Mouse (Mus musculus) liver, embryonic 11.5 days (tissue): ENCODE measurements around the gene Bcl2a1a. TPM values are rescaled to one million over a fixed set of nuclear protein-coding genes. Genes with fewer than 3 reads are reported as not detected.
"Not testable (repeated sequence)": the region's sequence is repeated elsewhere in the genome, so short reads cannot be mapped to it uniquely, and the experiment has no call there.

ENCODE experiments used
- ATAC-seq: fragments of 200-750 bp; cut with Nextera tagmentation; replicated peaks from 2 replicates; pipeline ENCODE4 v1.8.0; 2017; ENCODE audit warnings: moderate number of reproducible peaks, mild to moderate bottlenecking, moderate TSS enrichment, moderate library complexity; ENCODE audit not compliant: low FRiP score
- DNase-seq: peaks from one replicate; pipeline ENCODE4 v3.0.0-alpha.2; 2017; ENCODE audit warnings: low spot score
- H3K27ac ChIP-seq: fragments of 300-500 bp; sonication (generic); 2 replicates; pipeline ENCODE4 v1.5.1; 2014; ENCODE audit warnings: mild to moderate bottlenecking, low read depth, low read length, control low read depth
- H3K27me3 ChIP-seq: fragments of 300-500 bp; sonication (generic); replicated peaks from 2 replicates; pipeline ENCODE4 v1.6.1; 2014; ENCODE audit warnings: low read length, mixed read lengths; ENCODE audit not compliant: control insufficient read depth, insufficient read depth
- H3K36me3 ChIP-seq: fragments of 300-500 bp; sonication (generic); 2 replicates; pipeline ENCODE4 v1.6.1; 2014; ENCODE audit warnings: mild to moderate bottlenecking, low read length, moderate library complexity, mixed read lengths; ENCODE audit not compliant: control insufficient read depth, insufficient read depth
- H3K4me1 ChIP-seq: fragments of 300-500 bp; sonication (generic); replicated peaks from 2 replicates; pipeline ENCODE4 v1.6.1; 2014; ENCODE audit warnings: low read length, mixed read lengths; ENCODE audit not compliant: control insufficient read depth, insufficient read depth
- H3K4me2 ChIP-seq: fragments of 300-500 bp; sonication (generic); 2 replicates; pipeline ENCODE4 v1.6.1; 2014; ENCODE audit warnings: mild to moderate bottlenecking, control low read depth, moderate library complexity
- H3K4me3 ChIP-seq: fragments of 300-500 bp; sonication (generic); 2 replicates; pipeline ENCODE4 v1.5.1; 2014; ENCODE audit warnings: low read depth, low read length, control low read depth
- H3K9ac ChIP-seq: fragments of 300-500 bp; sonication (generic); 2 replicates; pipeline ENCODE4 v1.6.1; 2014; ENCODE audit warnings: low read depth, low read length, control low read depth
- H3K9me3 ChIP-seq: fragments of 300-500 bp; sonication (generic); 2 replicates; pipeline ENCODE4 v1.6.1; 2016; ENCODE audit warnings: low read length, inconsistent platforms, mixed read lengths; ENCODE audit not compliant: control insufficient read depth
- WGBS: fragments of 180-500 bp; shearing (Covaris S2); extraction: QIAGEN DNeasy Blood & Tissue Kit; methylation state at CpG from one replicate; pipeline ENCODE4 v1.1.7; 2014; 5-methylcytosine and 5-hydroxymethylcytosine counted together
- polyA plus RNA-seq: library from polyadenylated mRNA; unstranded; fragments of >200 nt; fragmentation: Nextera tagmentation; extraction: Ambion mirVana; gene quantifications from 2 replicates; pipeline ENCODE4 v1.2.1, GENCODE M21; 2014

Bcl2a1a gene
- polyA plus RNA-seq = not detected in 2 replicates

GRCm38 (mm10) chr9:88956670-88957153 lies at the start of gene Bcl2a1a:
Bcl2a1a (plus strand) TSS chr9:88956900.
- H3K27me3 ChIP-seq, H3K9ac ChIP-seq, H3K27ac ChIP-seq, H3K4me1 ChIP-seq, ATAC-seq, H3K4me2 ChIP-seq, H3K4me3 ChIP-seq, DNase-seq, H3K9me3 ChIP-seq, H3K36me3 ChIP-seq: not testable (repeated sequence)
- 77% methylated on average over 5 of the region's 5 CpGs for WGBS

GRCm38 (mm10) chr9:88916576-88916975 lies 40.1 kb upstream of the Bcl2a1a start:
- not testable (repeated sequence) for H3K9me3 ChIP-seq, H3K27me3 ChIP-seq, H3K9ac ChIP-seq, DNase-seq, H3K4me3 ChIP-seq, H3K27ac ChIP-seq, ATAC-seq, H3K4me1 ChIP-seq, H3K4me2 ChIP-seq, H3K36me3 ChIP-seq
- 70% methylated on average over 4 of the region's 5 CpGs for WGBS

GRCm38 (mm10) chr9:88938312-88938711 lies 18.4 kb upstream of the Bcl2a1a start:
- H3K4me2 ChIP-seq, ATAC-seq, H3K36me3 ChIP-seq, H3K4me1 ChIP-seq, DNase-seq, H3K27me3 ChIP-seq, H3K9me3 ChIP-seq, H3K9ac ChIP-seq, H3K4me3 ChIP-seq, H3K27ac ChIP-seq: not testable (repeated sequence)
- WGBS = 4% methylated on average over 1 of the region's 3 CpGs

DNA sequence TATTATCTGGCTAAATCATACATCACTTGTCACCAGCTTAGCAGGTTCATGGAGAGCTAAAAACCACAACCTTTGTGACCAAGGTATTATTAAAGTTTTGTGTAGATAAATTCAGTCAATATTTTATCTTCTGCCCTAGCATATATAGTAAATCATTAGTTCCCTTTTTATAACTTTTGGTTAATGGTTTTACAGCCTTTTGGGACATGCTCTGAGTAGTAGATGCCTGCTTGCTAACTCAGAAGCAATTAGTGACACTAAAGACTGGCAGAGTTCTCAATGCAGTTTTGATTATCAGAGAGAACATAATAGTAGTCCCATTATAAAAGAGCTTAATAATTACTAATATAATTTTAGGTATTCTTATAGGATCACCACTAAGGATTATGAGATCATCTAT lies 5.2 kb upstream of the Bcl2a1a start:
- H3K27ac ChIP-seq, DNase-seq, H3K4me1 ChIP-seq, H3K4me2 ChIP-seq, ATAC-seq, H3K36me3 ChIP-seq, H3K4me3 ChIP-seq, H3K9ac ChIP-seq, H3K27me3 ChIP-seq, H3K9me3 ChIP-seq: not testable (repeated sequence)

DNA sequence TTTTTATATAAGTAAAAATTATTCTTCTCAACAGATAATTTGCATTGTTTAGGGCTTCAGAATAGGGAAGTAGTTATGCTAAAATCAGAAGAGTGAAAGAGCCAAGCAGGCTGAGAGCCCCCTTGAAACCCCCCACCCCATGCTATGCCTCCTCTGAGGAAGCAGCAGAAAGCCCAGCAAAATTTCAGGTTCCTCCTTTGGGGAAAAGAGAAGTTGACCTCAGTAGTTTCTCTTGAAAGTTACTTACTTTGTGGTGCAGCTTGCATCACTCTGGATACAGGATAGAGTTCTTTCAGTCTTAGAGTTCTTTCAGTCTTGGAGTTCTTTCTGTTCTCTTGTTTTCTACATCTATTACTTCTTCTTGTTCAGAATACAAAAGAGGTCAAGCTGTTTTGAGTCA lies 3.5 kb upstream of the Bcl2a1a start:
- not testable (repeated sequence) for H3K27me3 ChIP-seq, ATAC-seq, H3K9me3 ChIP-seq, H3K4me1 ChIP-seq, H3K4me2 ChIP-seq, H3K27ac ChIP-seq, DNase-seq, H3K4me3 ChIP-seq, H3K36me3 ChIP-seq, H3K9ac ChIP-seq

DNA sequence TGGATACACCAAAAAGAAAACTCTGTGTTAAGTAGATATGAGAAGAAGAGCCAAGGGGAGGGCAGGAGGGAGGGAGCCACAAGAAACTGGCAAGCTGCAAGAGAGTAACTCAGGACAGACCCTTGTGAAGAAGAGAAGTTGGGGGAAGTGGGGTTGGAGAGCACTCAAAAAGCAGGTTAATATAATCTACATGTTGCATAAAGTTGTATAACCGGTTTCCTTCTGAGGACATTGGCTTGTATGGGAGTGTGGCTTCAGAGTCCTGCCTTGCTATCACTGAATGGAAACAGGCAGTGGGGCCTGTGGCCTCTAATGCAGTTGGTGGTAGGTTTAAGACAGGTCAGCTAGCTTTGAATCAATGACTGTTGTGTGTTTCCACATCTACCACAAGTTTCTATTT lies 1.5 kb upstream of the Bcl2a1a start:
- not testable (repeated sequence) for H3K36me3 ChIP-seq, H3K27me3 ChIP-seq, H3K4me2 ChIP-seq, H3K4me1 ChIP-seq, ATAC-seq, H3K9me3 ChIP-seq, H3K9ac ChIP-seq, H3K4me3 ChIP-seq, H3K27ac ChIP-seq, DNase-seq
- no CpG with 5 or more reads among the region's 1 CpGs for WGBS

GRCm38 (mm10) chr9:88956035-88956434 lies 665 bp upstream of the Bcl2a1a start:
- H3K4me3 ChIP-seq, H3K36me3 ChIP-seq, ATAC-seq, H3K27me3 ChIP-seq, H3K4me2 ChIP-seq, H3K4me1 ChIP-seq, DNase-seq, H3K27ac ChIP-seq, H3K9me3 ChIP-seq, H3K9ac ChIP-seq: not testable (repeated sequence)
- WGBS = 88% methylated on average over 2 of the region's 4 CpGs

- ATAC-seq (no peak), DNase-seq (no peak)
- Histone ChIP-seq H3K4me2 (no peak overlapping the region), H3K27ac (no peak overlapping the region), H3K9ac (no peak overlapping the region), H3K4me3 (no peak overlapping the region), H3K36me3 (no peaks in the 10 kb centered on the region), H3K9me3 (no peaks in the 10 kb centered on the region), H3K27me3 (no peaks in the 10 kb centered on the region), H3K4me1 (no peaks in the 10 kb centered on the region)
- whole genome bisulfite sequencing = 78% methylated on average over 3 of the region's 3 CpGs
These were observed 2.2 kb downstream of the Bcl2a1a start for GRCm38 (mm10) chr9:88958891-88959290.

DNA sequence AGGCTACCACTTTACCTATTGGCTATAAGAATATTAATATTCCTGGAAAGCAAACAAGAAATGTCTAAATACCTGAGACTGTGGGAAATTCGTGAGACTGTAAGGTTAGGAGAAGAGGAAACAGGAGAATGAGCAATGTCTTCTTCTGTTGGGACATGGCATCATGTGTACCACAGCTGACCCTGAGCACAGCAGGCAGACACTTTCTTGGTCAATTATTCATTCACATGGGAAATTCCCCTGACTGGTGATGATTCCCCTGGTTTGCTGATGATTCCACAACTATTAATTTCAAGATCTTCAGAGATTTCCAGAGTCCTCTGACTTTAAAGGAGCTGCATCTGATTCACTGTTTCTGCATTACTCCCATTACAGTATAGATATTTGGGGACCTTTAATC lies 3.3 kb downstream of the Bcl2a1a start:
- H3K27me3 ChIP-seq, H3K36me3 ChIP-seq, H3K27ac ChIP-seq, H3K9me3 ChIP-seq, H3K4me3 ChIP-seq, ATAC-seq, H3K9ac ChIP-seq, DNase-seq, H3K4me1 ChIP-seq, H3K4me2 ChIP-seq: not testable (repeated sequence)
- WGBS = 38% methylated on average over 1 of the region's 1 CpGs
